Mouse (Mus musculus) B cell, adult 2 months (primary cell): Measurements from ENCODE around the gene Efcab2.

Experiments
- DNase-seq, 2 experiments: peaks; one replicate each; pipeline ENCODE4 v3.0.0; 2022

Gene Efcab2

DNA sequence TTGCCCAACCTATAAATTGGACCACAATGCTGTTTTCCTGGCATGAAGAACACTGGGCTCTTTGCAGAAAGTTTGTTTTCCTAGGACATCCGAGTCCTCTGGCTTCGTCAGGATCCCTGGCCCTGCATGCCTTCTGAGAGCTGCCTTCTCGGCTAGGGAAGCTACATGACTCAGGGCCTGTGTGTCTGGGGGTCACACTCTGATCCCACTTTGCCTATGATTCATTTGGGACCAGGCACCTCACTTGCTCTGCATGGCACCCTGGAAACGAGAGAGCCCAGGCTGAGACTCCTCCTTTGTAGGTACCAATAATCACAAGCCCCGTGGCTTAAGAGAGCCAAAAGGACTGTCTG, 80.0 kb downstream of the Efcab2 start:
- no peak for DNase-seq

- no peak for DNase-seq
These were observed 80.9 kb downstream of the Efcab2 start for GRCm38 (mm10) chr1:178486828-178487227.

GRCm38 (mm10) chr1:178489127-178489526, 83.2 kb downstream of the Efcab2 start:
- DNase-seq = no peak

GRCm38 (mm10) chr1:178491733-178492132, 85.8 kb downstream of the Efcab2 start:
- DNase-seq = no peak

- no peak for DNase-seq
These were observed 86.6 kb downstream of the Efcab2 start for GRCm38 (mm10) chr1:178492493-178492892.

GRCm38 (mm10) chr1:178496186-178496585, 90.3 kb downstream of the Efcab2 start:
- no peak for DNase-seq

DNA sequence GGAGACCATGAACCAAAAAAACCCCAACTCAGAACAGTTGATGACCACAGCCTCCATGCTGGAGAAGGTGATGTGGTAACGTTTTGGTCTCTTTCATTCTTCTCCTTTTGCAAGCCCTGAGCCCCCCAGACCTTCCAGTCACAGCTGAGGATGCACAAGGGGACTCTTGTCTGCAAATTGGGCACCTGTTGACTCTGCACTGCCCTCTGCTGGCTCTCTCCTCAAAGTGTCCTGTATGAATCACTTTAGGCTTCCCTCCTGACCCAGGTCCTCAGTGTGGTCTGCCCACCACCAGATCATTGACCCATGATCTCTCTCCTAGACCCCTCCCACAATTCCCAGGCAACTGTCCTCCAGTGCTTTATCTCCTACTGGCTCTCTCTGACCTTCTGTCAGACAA, 91.0 kb downstream of the Efcab2 start:
- DNase-seq = peak; percentile 43 to 45

- no peak for DNase-seq
These were observed 101.1 kb downstream of the Efcab2 start for GRCm38 (mm10) chr1:178506938-178507337.

GRCm38 (mm10) chr1:178512323-178513031, 106.6 kb downstream of the Efcab2 start:
- DNase-seq = no peak

DNA sequence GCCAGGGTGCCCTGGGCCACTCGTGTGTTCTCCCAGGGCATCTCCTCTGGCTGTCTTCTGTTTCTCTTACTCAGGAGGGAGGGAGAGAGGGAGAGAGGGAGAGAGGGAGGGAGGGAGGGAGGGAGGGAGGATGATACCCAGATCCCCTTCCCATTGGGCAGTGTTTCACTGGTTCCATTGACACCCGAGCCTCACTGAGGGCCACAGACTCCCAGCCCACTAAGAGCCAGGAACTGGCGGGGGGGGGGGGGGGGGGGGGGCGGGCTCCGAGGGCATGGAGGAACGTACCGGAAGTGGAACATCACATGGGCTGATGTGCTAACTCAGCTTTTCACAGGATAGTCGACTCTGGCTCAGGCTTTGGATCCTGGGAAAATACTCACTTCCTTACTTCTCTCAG, 108.1 kb downstream of the Efcab2 start:
- no peak for DNase-seq

DNA sequence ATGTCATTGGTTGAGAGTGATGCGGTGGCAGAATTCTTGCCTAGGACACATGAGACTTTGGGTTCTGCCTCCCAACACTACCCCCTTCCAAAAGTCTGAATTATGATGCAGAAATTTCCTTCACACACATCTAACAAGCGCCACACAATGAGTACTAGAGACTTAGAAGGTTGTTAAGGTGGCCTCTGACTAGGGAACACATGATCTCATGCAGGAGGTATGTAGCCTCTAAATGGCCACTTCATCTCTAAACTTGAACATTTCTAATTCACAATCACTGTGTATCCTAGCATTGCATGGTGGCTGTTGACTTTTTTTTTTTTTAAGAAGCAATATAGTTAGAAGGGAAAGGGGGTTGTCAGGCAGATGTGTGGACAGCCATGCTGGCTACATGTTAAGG, 110.0 kb downstream of the Efcab2 start:
- no peak for DNase-seq

DNA sequence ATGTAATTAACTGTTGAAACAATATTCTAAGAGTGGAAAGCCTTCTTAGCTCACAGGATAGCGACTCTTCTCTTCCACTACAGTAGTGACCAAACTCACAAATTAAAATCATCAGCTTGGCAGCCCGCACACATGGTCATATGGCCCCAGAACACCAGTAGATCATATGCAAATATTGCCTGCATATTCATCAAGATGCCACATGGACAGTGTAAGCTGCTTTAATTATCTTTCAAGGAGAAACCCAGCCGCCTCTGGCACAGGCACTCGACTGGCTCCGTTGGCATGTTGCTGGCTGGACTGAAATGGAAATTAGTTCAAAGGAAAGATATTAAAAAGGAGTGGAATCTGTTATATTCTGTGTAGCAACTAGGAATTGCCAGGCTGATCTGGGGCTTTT, 116.5 kb downstream of the Efcab2 start:
- no peak for DNase-seq

DNA sequence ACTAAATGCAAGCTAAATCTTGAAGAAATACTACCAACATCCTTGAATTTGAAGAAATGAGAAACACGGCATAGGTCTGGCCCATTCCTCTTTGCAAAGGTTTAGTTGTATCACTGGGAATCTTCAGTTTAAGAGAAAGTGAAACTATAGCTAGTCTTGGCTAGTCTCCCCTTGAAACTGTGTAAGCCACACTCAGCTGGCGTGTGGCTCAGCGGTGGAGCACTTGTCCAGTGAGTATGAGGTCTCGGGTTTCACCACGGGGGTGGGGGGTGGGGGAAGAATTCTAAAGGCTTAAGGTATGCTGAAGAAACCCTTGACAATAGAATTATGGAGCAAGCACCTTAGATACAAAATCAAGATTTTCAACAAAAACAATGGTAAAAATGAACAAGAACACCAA, 117.3 kb downstream of the Efcab2 start:
- DNase-seq = no peak

DNA sequence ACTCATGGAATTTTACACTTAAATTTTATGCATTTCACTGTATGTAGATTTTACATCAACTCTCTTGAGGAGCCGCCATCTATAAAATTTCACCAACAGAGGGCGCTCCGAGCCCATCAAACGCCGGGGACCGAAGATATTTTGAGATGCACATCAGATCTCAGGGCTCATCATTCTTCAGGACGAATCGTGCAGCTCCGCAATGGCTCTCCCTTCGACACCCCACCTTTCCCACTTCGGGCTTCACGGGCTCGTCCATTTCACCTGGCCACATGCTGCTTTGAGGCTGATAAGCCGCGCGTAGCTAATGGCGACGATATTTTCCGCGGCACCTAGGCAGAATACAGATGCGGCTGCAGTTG, 121.3 kb downstream of the Efcab2 start:
- DNase-seq = peak; percentile 69

GRCm38 (mm10) chr1:178527547-178528361, 121.9 kb downstream of the Efcab2 start:
- DNase-seq = peak in 1 of 2 experiments; percentile 23

DNA sequence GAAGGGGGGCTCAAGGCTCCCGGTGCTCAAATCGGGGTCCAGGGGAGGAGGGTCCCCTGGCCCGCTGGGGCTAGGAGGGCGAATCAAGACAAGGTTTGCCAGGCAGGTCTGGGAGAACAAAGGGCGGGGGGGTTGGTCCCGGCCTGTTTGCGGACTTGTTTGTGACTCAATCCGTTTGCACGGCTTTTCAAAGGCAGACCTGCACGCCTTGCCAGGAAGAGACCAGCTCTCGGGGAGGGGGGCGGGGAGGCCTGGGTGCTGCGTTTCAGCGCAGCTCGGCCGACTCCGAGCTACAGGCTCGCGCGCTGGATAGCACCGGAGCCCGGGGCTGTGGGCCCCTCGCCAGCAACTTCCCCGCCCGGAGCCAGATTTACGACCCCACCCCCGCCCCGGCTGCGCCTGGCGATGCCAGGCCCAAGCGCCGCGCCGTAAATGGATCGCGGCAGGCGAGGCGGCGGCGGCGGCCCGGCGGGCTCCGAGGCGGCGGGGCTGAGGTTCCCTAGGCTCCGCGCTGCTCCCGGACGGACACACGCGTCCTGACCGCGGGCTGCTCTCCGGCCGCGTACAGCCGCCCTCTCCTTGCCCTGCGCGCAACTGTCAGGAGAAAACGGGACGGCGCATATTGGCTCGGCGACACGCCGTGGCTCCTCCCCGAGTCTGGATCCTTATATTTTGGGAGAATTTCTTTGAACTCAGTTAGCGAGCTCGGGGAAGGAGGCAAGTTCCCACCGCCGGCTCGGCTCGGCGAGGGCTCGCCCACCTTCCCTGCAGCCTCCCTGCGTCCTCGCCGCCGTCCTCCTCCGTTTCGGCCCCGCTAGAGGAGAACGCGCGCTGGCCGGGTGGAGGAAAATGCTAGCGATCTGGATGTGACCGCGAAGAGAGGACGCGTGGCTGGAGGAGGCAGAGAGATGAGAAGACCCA, 122.8 kb downstream of the Efcab2 start, which contains the start of gene Kif26b:
Gene Kif26b (plus strand): TSS at position 695 of the 921 bp plus-strand sequence.
- DNase-seq = peak in 1 of 2 experiments; percentile 3

GRCm38 (mm10) chr1:178529512-178530300, 123.8 kb downstream of the Efcab2 start:
- peak; percentile 3 to 10 for DNase-seq

- peak; percentile 48 to 52 for DNase-seq
These were observed 124.6 kb downstream of the Efcab2 start for GRCm38 (mm10) chr1:178530301-178531078.
